Mouse (Mus musculus) hindbrain, embryonic 12.5 days (tissue): ENCODE results near the gene Bend4. TPM values are rescaled to one million over a fixed set of nuclear protein-coding genes. Genes with fewer than 3 reads are reported as not detected.

Experiments
- ATAC-seq: fragments of 200-750 bp; cut with Nextera tagmentation; 2 replicates; pipeline ENCODE4 v1.8.0; 2017; ENCODE audit warnings: moderate TSS enrichment; ENCODE audit not compliant: low FRiP score
- H3K27ac ChIP-seq: fragments of 300-500 bp; sonication (generic); 2 replicates; pipeline ENCODE4 v1.5.1; 2016; ENCODE audit warnings: mild to moderate bottlenecking
- H3K27me3 ChIP-seq: fragments of 300-500 bp; sonication (generic); 2 replicates; pipeline ENCODE4 v1.6.1; 2016; ENCODE audit warnings: mild to moderate bottlenecking
- H3K36me3 ChIP-seq: fragments of 300-500 bp; sonication (generic); 2 replicates; pipeline ENCODE4 v1.6.1; 2016; ENCODE audit warnings: mild to moderate bottlenecking
- H3K4me1 ChIP-seq: fragments of 300-500 bp; sonication (generic); 2 replicates; pipeline ENCODE4 v1.6.1; 2016
- H3K4me2 ChIP-seq: fragments of 300-500 bp; sonication (generic); replicated peaks from 2 replicates; pipeline ENCODE4 v1.6.1; 2016; ENCODE audit warnings: mild to moderate bottlenecking
- H3K4me3 ChIP-seq: fragments of 300-500 bp; sonication (generic); 2 replicates; pipeline ENCODE4 v1.5.1; 2016; ENCODE audit warnings: mild to moderate bottlenecking
- H3K9ac ChIP-seq: fragments of 300-500 bp; sonication (generic); 2 replicates; pipeline ENCODE4 v1.6.1; 2016; ENCODE audit warnings: mild to moderate bottlenecking, moderate library complexity
- H3K9me3 ChIP-seq: fragments of 300-500 bp; sonication (generic); replicated peaks from 2 replicates; pipeline ENCODE4 v1.6.1; 2016; ENCODE audit warnings: mild to moderate bottlenecking
- WGBS: fragments of 180-500 bp; shearing (Covaris S2); methylation state at CpG from one replicate; pipeline ENCODE4 v1.1.7; 2016; 5-methylcytosine and 5-hydroxymethylcytosine counted together
- polyA plus RNA-seq: library from polyadenylated mRNA; unstranded; fragments of >200 nt; fragmentation: Nextera tagmentation; extraction: Ambion mirVana; gene quantifications from 2 replicates; pipeline ENCODE4 v1.2.1, GENCODE M21; 2016

Gene Bend4
- polyA plus RNA-seq, 1 experiment from 2014 or later, result 10.3 TPM

DNA sequence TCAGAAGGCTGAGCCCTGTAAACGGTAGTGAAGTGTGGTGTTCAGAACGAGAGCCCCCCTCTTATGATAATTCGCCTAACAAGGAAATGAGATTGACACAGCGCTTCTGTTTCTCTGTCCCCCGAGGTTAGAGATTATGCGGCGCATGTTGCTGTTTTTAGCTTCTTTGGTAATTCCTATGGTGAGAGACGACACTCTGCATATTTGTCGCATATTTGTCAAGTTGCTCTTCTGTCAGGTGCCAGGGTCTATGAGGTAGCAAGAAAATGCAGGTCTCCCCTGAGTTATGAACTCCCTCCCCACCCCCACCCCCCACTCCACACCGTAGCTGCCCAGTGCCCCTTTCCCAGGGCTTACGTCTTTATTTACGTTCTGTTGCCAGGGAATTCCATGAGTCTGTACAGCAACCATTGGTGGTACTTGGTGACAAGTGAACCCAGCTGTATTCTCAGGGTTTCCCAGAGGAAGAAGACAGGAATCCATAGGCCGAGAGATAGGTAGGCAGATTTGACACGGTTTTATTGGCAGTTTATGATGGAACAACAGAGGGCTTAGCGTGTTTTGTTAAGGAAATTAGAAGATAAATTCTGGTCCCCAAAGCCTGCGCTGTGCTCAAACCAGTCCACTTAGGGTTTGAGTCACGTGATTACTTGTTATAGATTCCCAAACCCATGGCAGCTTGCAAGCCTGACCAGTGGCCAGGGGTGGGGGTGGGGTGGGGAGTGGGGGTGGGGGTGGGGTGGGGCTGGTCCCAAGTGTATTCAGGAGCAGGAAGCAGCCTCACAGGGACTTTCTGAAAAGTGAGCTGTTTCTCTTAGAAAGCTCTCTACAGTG is 16.3 kb upstream of the Bend4 start:
- peak; percentile 63; the same call in 1 of the 2 replicates for ATAC-seq
- WGBS, result 23% methylated on average over 17 of the region's 17 CpGs
- peak overlapping the region; percentile 38 for H3K4me2 ChIP-seq

DNA sequence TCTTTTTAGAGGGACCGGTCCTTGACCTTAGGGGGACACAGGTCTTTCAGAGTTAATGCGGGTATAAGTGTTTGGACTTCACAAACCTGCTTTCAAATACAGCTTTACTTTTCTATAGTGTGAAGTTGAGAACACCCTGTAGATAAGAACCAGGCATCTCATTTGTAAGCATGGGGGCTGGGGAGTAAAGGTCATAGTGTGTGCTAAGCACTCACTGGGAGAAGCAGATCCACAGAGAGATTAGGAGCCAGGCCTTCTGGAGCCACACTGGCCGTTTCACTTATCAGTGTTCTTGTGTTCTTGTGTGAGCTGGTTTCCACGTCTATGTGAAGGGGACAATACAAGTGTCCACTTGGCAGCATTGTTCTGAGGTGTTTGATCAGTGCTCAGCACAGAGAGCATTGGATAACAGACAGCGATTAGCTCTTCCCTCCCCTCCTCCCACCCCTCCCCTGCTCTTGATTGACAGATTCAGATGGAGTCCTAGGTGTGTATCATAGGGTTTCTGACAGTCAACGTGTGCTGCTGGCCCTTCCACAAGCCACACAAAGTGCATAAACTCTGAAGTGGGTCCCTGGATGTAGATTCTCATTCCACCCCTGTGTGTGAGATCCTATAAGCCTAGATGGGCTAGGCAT is 14.8 kb upstream of the Bend4 start:
- Histone ChIP-seq H3K4me2 (no peak overlapping the region), H3K27me3 (no peaks in the 10 kb centered on the region), H3K36me3 (no peaks in the 10 kb centered on the region), H3K4me3 (no peak overlapping the region), H3K9me3 (no peaks in the 10 kb centered on the region), H3K27ac (no peak overlapping the region), H3K9ac (no peak overlapping the region), H3K4me1 (peaks cover 9% of the 10 kb centered on the region)
- 0 out of 2 replicates have a peak, but pooled peaks have one; percentile 7 for ATAC-seq
- 51% methylated on average over 6 of the region's 6 CpGs for WGBS

More for the DNA sequence above, 16.3 kb upstream of the Bend4 start:
- Histone ChIP-seq H3K4me1 (peaks cover 9% of the 10 kb centered on the region), H3K9me3 (no peaks in the 10 kb centered on the region), H3K27me3 (no peaks in the 10 kb centered on the region), H3K36me3 (no peaks in the 10 kb centered on the region), H3K9ac (no peak overlapping the region), H3K4me3 (no peak overlapping the region), H3K27ac (no peak overlapping the region)

DNA sequence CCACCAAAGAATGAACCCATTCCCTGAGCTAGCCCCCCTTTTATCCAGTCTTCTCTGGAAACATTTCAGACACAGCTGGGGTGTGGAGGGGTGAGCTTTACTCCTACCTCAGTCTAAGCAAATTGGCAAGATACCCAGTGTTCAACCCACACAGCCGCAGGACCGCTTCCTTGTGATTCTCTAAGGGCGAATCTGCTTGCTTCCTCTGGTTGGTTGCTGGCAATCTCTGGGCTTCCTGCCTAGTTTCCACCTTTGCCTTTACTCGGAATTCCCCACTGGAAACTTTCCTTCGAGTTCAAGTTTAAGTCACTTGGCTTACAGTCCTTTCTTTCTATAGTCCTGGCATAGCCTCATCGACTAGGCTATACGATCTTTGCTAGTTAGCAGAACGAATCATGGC is 12.5 kb upstream of the Bend4 start:
- H3K9ac ChIP-seq, result no peak overlapping the region
- no peak for ATAC-seq
- H3K4me1 ChIP-seq, result peaks cover 11% of the 10 kb centered on the region
- no peak overlapping the region for H3K27ac ChIP-seq
- no peaks in the 10 kb centered on the region for H3K27me3 ChIP-seq
- H3K36me3 ChIP-seq, result no peaks in the 10 kb centered on the region
- H3K4me3 ChIP-seq, result no peak overlapping the region
- H3K4me2 ChIP-seq, result no peak overlapping the region
- 91% methylated on average over 8 of the region's 8 CpGs for WGBS
- H3K9me3 ChIP-seq, result no peaks in the 10 kb centered on the region

DNA sequence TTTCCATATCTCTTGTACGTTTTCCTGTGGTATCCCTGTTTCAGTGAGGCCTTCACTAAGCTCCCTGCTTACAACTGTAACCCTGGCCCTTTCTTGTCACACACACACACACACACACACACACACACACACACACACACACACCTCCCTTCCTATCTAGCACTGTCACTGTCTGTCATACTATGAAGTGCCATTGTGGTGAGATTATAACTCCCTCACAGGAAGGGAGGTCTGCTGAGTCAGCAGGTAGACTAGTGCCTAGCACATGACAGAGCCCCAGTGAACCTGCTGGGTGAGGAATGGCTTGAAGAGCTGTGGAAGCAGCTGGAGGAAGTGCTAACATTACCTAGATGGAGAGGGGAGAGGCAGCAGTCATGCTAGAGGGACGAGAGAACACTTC is 9.3 kb upstream of the Bend4 start:
- no peak for ATAC-seq
- 42% methylated on average over 2 of the region's 2 CpGs for WGBS

DNA sequence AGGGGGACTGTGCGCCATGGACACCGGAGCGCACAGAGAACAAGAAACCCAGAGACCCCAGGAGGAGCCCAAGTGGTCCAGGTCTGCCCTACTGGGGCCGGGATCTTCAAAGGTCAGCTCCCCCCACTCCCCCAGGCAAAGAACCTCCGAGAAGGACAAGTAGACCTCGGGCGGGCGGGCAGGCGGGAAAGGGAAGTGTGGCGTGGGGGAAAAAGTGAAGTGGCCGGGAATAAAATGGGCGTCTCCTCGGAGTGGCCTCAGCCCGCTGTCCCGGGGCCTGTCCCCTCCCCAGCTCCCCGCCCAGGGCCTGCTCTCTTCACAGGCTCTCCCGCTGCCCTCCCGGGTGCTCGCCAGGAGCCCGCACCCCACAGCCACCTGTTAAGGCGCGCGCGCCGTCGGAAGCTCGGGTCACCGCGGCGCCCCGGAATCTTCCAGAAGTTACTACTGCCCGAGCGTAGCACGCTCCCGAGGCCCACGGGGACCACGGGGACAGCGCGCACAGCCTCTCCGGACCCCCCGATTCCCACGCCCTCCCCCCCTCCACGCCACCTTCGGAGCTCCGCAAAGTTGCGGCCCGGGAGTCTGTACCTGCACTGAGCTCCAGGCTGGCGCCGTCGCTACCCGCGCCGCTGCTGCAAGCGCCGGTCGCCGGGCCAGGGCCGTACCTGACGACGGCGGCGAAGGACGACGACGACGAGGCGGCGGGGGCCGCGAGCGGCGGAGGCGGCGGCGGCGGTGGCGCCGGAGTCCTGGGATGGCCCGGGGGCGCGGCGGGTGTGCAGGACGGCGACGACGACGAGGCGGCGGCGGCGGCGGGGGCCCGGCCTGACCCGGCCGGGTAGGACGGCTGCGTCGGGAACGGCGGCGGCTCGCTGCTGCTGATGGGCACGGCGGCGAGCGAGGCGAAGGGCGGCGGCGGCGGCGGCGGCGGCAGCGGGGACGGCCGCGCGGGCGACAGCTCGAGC is 1.4 kb downstream of the Bend4 start:
- Histone ChIP-seq H3K4me2 (peak overlapping the region; percentile 80), H3K4me1 (peaks cover 14% of the 10 kb centered on the region; the same call in 1 of the 2 replicates), H3K27ac (peak overlapping the region; percentile 75), H3K36me3 (no peaks in the 10 kb centered on the region), H3K9ac (peak overlapping the region; percentile 85), H3K27me3 (peaks cover 10% of the 10 kb centered on the region), H3K4me3 (peak overlapping the region; percentile 74), H3K9me3 (no peaks in the 10 kb centered on the region)
- ATAC-seq, result peak; percentile 38
- WGBS, result 2% methylated on average over 67 of the region's 121 CpGs

More for the DNA sequence above, 9.3 kb upstream of the Bend4 start:
- Histone ChIP-seq H3K9ac (no peak overlapping the region), H3K27me3 (no peaks in the 10 kb centered on the region), H3K36me3 (no peaks in the 10 kb centered on the region), H3K4me3 (no peak overlapping the region), H3K9me3 (no peaks in the 10 kb centered on the region), H3K4me1 (peaks cover 3% of the 10 kb centered on the region; the same call in 1 of the 2 replicates), H3K27ac (peak overlapping the region; percentile 23; the same call in 1 of the 2 replicates), H3K4me2 (no peak overlapping the region)

DNA sequence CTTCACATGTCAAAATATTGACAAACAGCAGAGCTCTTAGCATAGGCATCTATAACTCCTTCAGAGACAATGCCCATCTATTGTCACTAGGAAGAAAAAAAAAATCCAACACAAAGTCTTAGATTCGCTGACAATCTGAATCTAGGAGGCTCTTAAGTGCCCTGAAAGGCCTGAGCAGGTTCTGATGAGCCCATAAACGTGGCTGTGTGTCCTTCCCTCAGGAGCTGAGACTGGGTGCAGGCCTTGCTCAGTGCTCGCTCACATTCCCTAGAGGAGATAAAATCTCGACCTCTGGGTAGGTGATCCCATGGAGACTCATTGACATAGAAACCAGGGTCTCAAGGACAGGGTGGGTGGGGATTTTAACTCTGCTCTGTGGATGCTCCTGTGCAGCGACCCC is 2.1 kb downstream of the Bend4 start:
- H3K36me3 ChIP-seq, result no peaks in the 10 kb centered on the region
- H3K27me3 ChIP-seq, result peaks cover 10% of the 10 kb centered on the region
- 15% methylated on average over 5 of the region's 5 CpGs for whole genome bisulfite sequencing
- no peak for ATAC-seq
- H3K9ac ChIP-seq, result peak overlapping the region; percentile 85
- no peak overlapping the region for H3K27ac ChIP-seq
- peak overlapping the region; percentile 74 for H3K4me3 ChIP-seq
- H3K4me2 ChIP-seq, result peak overlapping the region; percentile 80
- no peaks in the 10 kb centered on the region for H3K9me3 ChIP-seq
- peaks cover 14% of the 10 kb centered on the region; the same call in 1 of the 2 replicates for H3K4me1 ChIP-seq

DNA sequence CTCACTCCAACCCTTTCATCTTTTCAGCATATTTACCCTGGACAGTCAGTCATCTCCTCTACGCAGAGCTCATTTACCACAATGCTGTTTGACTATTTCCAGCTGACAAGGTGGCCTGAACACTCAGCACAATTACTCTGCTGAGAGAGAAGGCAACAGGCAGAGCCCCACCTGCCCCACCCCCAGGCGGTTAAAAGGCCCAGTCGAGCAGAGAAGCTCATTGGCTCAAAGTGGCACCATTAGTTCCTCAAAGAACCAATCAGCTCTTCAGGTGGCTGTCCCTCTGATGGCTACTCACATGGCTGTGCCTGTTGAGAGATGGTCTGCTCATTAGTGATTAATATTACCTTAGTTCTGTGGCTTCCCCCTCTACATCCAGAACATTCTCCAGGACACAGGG is 3.5 kb downstream of the Bend4 start:
- Histone ChIP-seq H3K4me1 (peaks cover 14% of the 10 kb centered on the region; the same call in 1 of the 2 replicates), H3K27ac (peak overlapping the region; percentile 55; the same call in 1 of the 2 replicates), H3K9me3 (no peaks in the 10 kb centered on the region), H3K4me2 (no peak overlapping the region), H3K9ac (no peak overlapping the region), H3K36me3 (no peaks in the 10 kb centered on the region), H3K27me3 (peaks cover 10% of the 10 kb centered on the region), H3K4me3 (no peak overlapping the region)
- no peak for ATAC-seq
- 31% methylated on average over 3 of the region's 3 CpGs for WGBS

DNA sequence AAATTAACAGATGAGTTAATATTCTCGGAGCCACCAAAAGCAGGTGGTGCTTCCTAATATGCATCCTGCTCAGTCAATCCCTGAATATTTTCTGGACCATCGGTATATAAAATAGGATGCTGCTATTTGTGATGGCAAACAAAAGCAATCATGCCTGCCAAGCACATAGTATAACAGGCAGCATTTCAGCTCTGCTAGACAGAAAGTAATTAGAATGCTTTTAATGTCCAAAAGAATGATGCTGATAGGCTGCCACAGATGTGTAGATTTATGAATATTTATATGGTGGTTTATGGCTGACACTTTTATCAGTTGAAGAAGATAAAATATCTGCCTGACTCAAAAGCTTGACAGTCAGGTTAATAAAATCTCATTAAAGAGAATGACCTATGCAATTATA is 4.1 kb downstream of the Bend4 start:
- Histone ChIP-seq H3K4me2 (no peak overlapping the region), H3K4me3 (no peak overlapping the region), H3K9ac (no peak overlapping the region), H3K36me3 (no peaks in the 10 kb centered on the region), H3K27ac (peak overlapping the region; percentile 74; the same call in 1 of the 2 replicates), H3K9me3 (no peaks in the 10 kb centered on the region), H3K27me3 (peaks cover 10% of the 10 kb centered on the region), H3K4me1 (peaks cover 14% of the 10 kb centered on the region; the same call in 1 of the 2 replicates)
- peak; percentile 14 for ATAC-seq
- WGBS, result 56% methylated on average over 2 of the region's 2 CpGs

DNA sequence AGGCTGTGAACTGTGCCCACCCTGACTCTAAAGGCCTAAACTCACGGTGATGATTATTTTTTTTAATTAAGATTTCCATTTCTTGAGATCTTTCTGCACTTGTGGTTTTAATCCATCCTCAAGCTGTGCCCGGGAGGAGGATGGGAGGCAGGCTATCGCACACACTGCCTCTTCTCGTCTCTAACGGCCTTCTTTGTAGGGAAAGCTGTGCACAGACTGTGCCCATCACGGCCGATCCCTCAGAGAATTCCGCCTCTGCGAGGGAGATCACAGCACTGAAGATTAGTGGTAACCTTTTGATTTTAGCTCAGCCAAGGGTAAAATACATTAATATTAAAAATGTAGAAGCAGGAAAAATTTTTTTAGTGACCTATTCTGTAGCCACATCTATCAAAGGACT is 4.8 kb downstream of the Bend4 start:
- Histone ChIP-seq H3K4me2 (peak overlapping the region; percentile 5; the same call in 1 of the 2 replicates), H3K27ac (peak overlapping the region; percentile 74)

DNA sequence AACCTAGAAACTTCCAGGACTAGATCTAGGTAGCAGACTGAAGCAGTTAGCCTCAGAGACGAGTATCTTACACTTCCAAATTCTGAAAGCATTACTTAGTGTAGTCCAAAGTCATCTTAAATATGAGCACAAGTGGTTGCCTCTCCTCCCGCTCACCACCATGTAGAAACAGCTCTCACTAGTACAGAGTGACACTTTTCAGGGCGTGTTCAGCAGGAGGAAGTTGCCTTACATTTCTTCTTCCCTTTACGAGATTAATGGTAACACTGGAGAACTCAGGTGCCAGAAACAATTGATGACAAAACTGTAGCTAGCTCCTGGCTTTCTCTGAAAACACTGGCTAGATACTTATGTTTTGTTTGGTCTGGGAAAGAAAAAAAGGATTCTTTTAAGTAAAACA is 8.7 kb downstream of the Bend4 start:
- Histone ChIP-seq H3K36me3 (no peaks in the 10 kb centered on the region), H3K9me3 (no peaks in the 10 kb centered on the region), H3K27ac (no peak overlapping the region), H3K4me2 (no peak overlapping the region), H3K9ac (no peak overlapping the region), H3K4me1 (peaks cover 8% of the 10 kb centered on the region; the same call in 1 of the 2 replicates), H3K4me3 (no peak overlapping the region), H3K27me3 (no peaks in the 10 kb centered on the region)
- WGBS, result 86% methylated on average over 4 of the region's 4 CpGs
- ATAC-seq, result no peak

More for the DNA sequence above, 4.8 kb downstream of the Bend4 start:
- peaks cover 18% of the 10 kb centered on the region; the same call in 1 of the 2 replicates for H3K4me1 ChIP-seq
- H3K9me3 ChIP-seq, result no peaks in the 10 kb centered on the region
- 52% methylated on average over 9 of the region's 9 CpGs for WGBS
- no peak overlapping the region for H3K9ac ChIP-seq
- H3K27me3 ChIP-seq, result peaks cover 10% of the 10 kb centered on the region
- no peaks in the 10 kb centered on the region for H3K36me3 ChIP-seq
- no peak overlapping the region for H3K4me3 ChIP-seq
- ATAC-seq, result no peak

DNA sequence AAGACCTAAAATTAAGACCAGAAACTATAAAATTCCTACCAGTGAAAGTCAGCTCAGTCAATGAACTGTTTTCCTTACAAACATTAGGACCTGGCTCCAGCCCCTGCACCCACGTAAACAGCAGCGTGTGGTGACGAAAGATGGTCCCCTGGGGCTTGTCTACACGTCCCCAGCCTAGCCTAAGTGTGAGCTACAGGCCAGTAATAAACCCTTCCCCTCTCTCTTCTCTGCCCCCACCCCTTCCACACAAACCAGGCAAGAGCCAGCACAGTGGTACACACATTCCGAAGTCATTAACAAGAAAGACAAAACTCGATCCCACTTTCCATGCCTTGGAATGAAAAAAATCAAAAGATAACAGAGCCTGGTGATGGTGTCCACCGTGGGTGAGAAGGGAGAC is 16.6 kb downstream of the Bend4 start:
- WGBS, result 74% methylated on average over 7 of the region's 7 CpGs
- H3K36me3 ChIP-seq, result no peaks in the 10 kb centered on the region; the same call in 1 of the 2 replicates
- no peaks in the 10 kb centered on the region for H3K9me3 ChIP-seq
- H3K9ac ChIP-seq, result no peak overlapping the region
- no peak overlapping the region for H3K4me3 ChIP-seq
- H3K27ac ChIP-seq, result no peak overlapping the region
- ATAC-seq, result no peak
- H3K4me2 ChIP-seq, result no peak overlapping the region
- no peaks in the 10 kb centered on the region for H3K4me1 ChIP-seq
- no peaks in the 10 kb centered on the region for H3K27me3 ChIP-seq
